Mouse (Mus musculus) MEL (cell line): ENCODE measurements at regions not wholly inside any gene's neighbourhood (a gene's known extent, or its start where the extent isn't known, plus 50 kb on each side); places are given as distances from the start of the nearest gene placed in this dataset.

Experiments used
- DNase-seq: peaks from one replicate; pipeline ENCODE4 v3.0.0; 2011; ENCODE audit warnings: low read depth, low spot score
- H3K27ac ChIP-seq: 2 replicates; pipeline ENCODE4 v1.5.1; 2012; ENCODE audit warnings: low read depth, mild to moderate bottlenecking, control low read depth, low read length, moderate library complexity; ENCODE audit not compliant: control insufficient read depth
- H3K27me3 ChIP-seq, 2 experiments: fragments of 150-350 bp in 1 of 2; sonication (generic) in 1 of 2; 2 replicates each; pipeline ENCODE4 v1.6.1; 2012; ENCODE audit warnings: low read length in 2 of 2, mild to moderate bottlenecking in 2 of 2, improper control_type of control experiment in 1 of 2, moderate library complexity in 1 of 2; ENCODE audit not compliant: insufficient read depth in 2 of 2, control insufficient read depth in 1 of 2
- H3K36me3 ChIP-seq, 2 experiments: 2 replicates each; pipeline ENCODE4 v1.6.1; 2012 to 2014; ENCODE audit warnings: low read length in 2 of 2, improper control_type of control experiment in 1 of 2, inconsistent platforms in 1 of 2, mild to moderate bottlenecking in 1 of 2; ENCODE audit not compliant: insufficient read depth in 2 of 2, control insufficient read depth in 1 of 2
- H3K4me1 ChIP-seq, 2 experiments: fragments of 150-350 bp in 1 of 2; sonication (generic) in 1 of 2; 2 replicates each; pipeline ENCODE4 v1.6.1; 2012; ENCODE audit warnings: low read length in 2 of 2, improper control_type of control experiment in 1 of 2, mild to moderate bottlenecking in 1 of 2; ENCODE audit not compliant: insufficient read depth in 2 of 2, control insufficient read depth in 1 of 2
- H3K4me3 ChIP-seq, 2 experiments: fragments of 150-350 bp in 1 of 2; sonication (generic) in 1 of 2; 2 replicates each; pipeline ENCODE4 v1.5.1; 2012; ENCODE audit warnings: low read depth in 2 of 2, low read length in 2 of 2, mild to moderate bottlenecking in 2 of 2, moderate library complexity in 2 of 2, control low read depth in 1 of 2, improper control_type of control experiment in 1 of 2; ENCODE audit not compliant: control insufficient read depth in 1 of 2, insufficient read depth in 1 of 2
- H3K79me2 ChIP-seq: 2 replicates; pipeline ENCODE4 v1.6.1; 2012; ENCODE audit warnings: mild to moderate bottlenecking, low read length, moderate library complexity; ENCODE audit not compliant: control insufficient read depth, poor library complexity, insufficient read depth
- H3K9ac ChIP-seq: 2 replicates; pipeline ENCODE4 v1.6.1; 2012; ENCODE audit warnings: low read depth, mild to moderate bottlenecking, control low read depth, low read length, moderate library complexity; ENCODE audit not compliant: control insufficient read depth, poor library complexity, severe bottlenecking
- H3K9me3 ChIP-seq: fragments of 150-350 bp; sonication (generic); replicated peaks from 2 replicates; pipeline ENCODE4 v1.6.1; 2012; ENCODE audit warnings: mild to moderate bottlenecking, low read length, improper control_type of control experiment, moderate library complexity; ENCODE audit not compliant: insufficient read depth
- CHD1 ChIP-seq: IDR thresholded peaks from 2 replicates; pipeline ENCODE4 v1.6.1; 2012; ENCODE audit warnings: low read depth, mild to moderate bottlenecking, inconsistent platforms, low read length, improper control_type of control experiment
- CHD2 ChIP-seq: IDR thresholded peaks from 2 replicates; pipeline ENCODE4 v1.6.1; 2011; ENCODE audit warnings: low read length, improper control_type of control experiment
- CTCF ChIP-seq, 3 experiments: IDR thresholded peaks in 2 of 3; conservative IDR thresholded peaks in 1 of 3; 2 replicates each; pipeline ENCODE4 v1.5.1; 2011 to 2012; ENCODE audit warnings: low read length in 3 of 3, low read depth in 2 of 3, mild to moderate bottlenecking in 2 of 3, improper control_type of control experiment in 1 of 3, inconsistent platforms in 1 of 3, mixed read lengths in 1 of 3, moderate library complexity in 1 of 3; ENCODE audit not compliant: control insufficient read depth in 1 of 3, insufficient read depth in 1 of 3, poor library complexity in 1 of 3, severe bottlenecking in 1 of 3
- GABPA ChIP-seq: IDR thresholded peaks from 2 replicates; pipeline ENCODE4 v1.6.1; 2012; ENCODE audit warnings: low read depth, mild to moderate bottlenecking, inconsistent platforms, low read length, improper control_type of control experiment, moderate library complexity
- GATA1 ChIP-seq: IDR thresholded peaks from 2 replicates; pipeline ENCODE4 v1.6.1; 2011; ENCODE audit warnings: low read depth, low read length, improper control_type of control experiment
- HCFC1 ChIP-seq: IDR thresholded peaks from 2 replicates; pipeline ENCODE4 v1.6.1; 2012; ENCODE audit warnings: low read depth, mild to moderate bottlenecking, inconsistent platforms, low read length, improper control_type of control experiment, moderate library complexity
- JUND ChIP-seq: IDR thresholded peaks from 2 replicates; pipeline ENCODE4 v1.6.1; 2011; ENCODE audit warnings: low read depth, mild to moderate bottlenecking, improper control_type of control experiment, low read length
- KAT2A ChIP-seq: conservative IDR thresholded peaks from 2 replicates; pipeline ENCODE4 v1.6.1; 2012; ENCODE audit warnings: low read depth, low read length, improper control_type of control experiment, inconsistent platforms
- MAFK ChIP-seq: IDR thresholded peaks from 2 replicates; pipeline ENCODE4 v1.6.1; 2011; ENCODE audit warnings: low read depth, mild to moderate bottlenecking, low read length, improper control_type of control experiment, borderline replicate concordance
- MAZ ChIP-seq: IDR thresholded peaks from 2 replicates; pipeline ENCODE4 v1.6.1; 2012; ENCODE audit warnings: low read depth, mild to moderate bottlenecking, inconsistent platforms, low read length, improper control_type of control experiment
- MEF2A ChIP-seq: IDR thresholded peaks from 2 replicates; pipeline ENCODE4 v1.6.1; 2014; ENCODE audit warnings: low read depth, mild to moderate bottlenecking, inconsistent platforms, low read length, improper control_type of control experiment; ENCODE audit not compliant: poor library complexity, insufficient replicate concordance, severe bottlenecking; ENCODE audit errors: extremely low read depth
- MYB ChIP-seq: IDR thresholded peaks from 2 replicates; pipeline ENCODE4 v1.6.1; 2011; ENCODE audit warnings: mild to moderate bottlenecking, low read depth, low read length, improper control_type of control experiment
- NELFE ChIP-seq: IDR thresholded peaks from 2 replicates; pipeline ENCODE4 v1.6.1; 2011; ENCODE audit warnings: low read depth, low read length, improper control_type of control experiment
- NRF1 ChIP-seq: IDR thresholded peaks from 2 replicates; pipeline ENCODE4 v1.6.1; 2014; ENCODE audit warnings: low read depth, mild to moderate bottlenecking, inconsistent platforms, low read length, improper control_type of control experiment, moderate library complexity; ENCODE audit not compliant: poor library complexity, insufficient read depth, severe bottlenecking
- POLR2AphosphoS2 ChIP-seq: IDR thresholded peaks from 2 replicates; pipeline ENCODE4 v1.6.1; 2011; ENCODE audit warnings: low read length, improper control_type of control experiment
- POLR2AphosphoS5 ChIP-seq: IDR thresholded peaks from 2 replicates; pipeline ENCODE4 v1.6.1; 2012; ENCODE audit warnings: low read depth, borderline replicate concordance, mild to moderate bottlenecking, inconsistent platforms, low read length, moderate library complexity, mixed read lengths
- RAD21 ChIP-seq: IDR thresholded peaks from 2 replicates; pipeline ENCODE4 v1.6.1; 2011; ENCODE audit warnings: mild to moderate bottlenecking, low read depth, low read length, improper control_type of control experiment
- SIN3A ChIP-seq: IDR thresholded peaks from 2 replicates; pipeline ENCODE4 v1.6.1; 2012; ENCODE audit warnings: low read length, improper control_type of control experiment, inconsistent platforms
- SMC3 ChIP-seq: IDR thresholded peaks from 2 replicates; pipeline ENCODE4 v1.6.1; 2011; ENCODE audit warnings: low read depth, low read length, improper control_type of control experiment
- TAL1 ChIP-seq: IDR thresholded peaks from 2 replicates; pipeline ENCODE4 v1.6.1; 2012; ENCODE audit warnings: mild to moderate bottlenecking, inconsistent platforms, low read length, moderate library complexity, mixed read lengths
- TBP ChIP-seq: IDR thresholded peaks from 2 replicates; pipeline ENCODE4 v1.8.0; 2011; ENCODE audit warnings: low read depth, low read length, improper control_type of control experiment
- UBTF ChIP-seq: IDR thresholded peaks from 2 replicates; pipeline ENCODE4 v1.6.1; 2012; ENCODE audit warnings: low read depth, mild to moderate bottlenecking, inconsistent platforms, low read length, improper control_type of control experiment, moderate library complexity, borderline replicate concordance; ENCODE audit not compliant: insufficient read depth
- USF1 ChIP-seq: IDR thresholded peaks from 2 replicates; pipeline ENCODE4 v1.6.1; 2014; ENCODE audit warnings: low read depth, mild to moderate bottlenecking, inconsistent platforms, low read length, improper control_type of control experiment, moderate library complexity
- USF2 ChIP-seq, 2 experiments: IDR thresholded peaks; 2 replicates each; pipeline ENCODE4 v1.6.1; 2011 to 2012; ENCODE audit warnings: improper control_type of control experiment in 2 of 2, low read length in 2 of 2, borderline replicate concordance in 1 of 2, inconsistent platforms in 1 of 2, low read depth in 1 of 2, mild to moderate bottlenecking in 1 of 2; ENCODE audit not compliant: insufficient read depth in 1 of 2
- ZC3H11A ChIP-seq: IDR thresholded peaks from 2 replicates; pipeline ENCODE4 v1.6.1; 2012; ENCODE audit warnings: low read depth, mild to moderate bottlenecking, inconsistent platforms, low read length, improper control_type of control experiment
- ZKSCAN1 ChIP-seq: IDR thresholded peaks from 2 replicates; pipeline ENCODE4 v1.6.1; 2012; ENCODE audit warnings: low read depth, mild to moderate bottlenecking, inconsistent platforms, low read length, improper control_type of control experiment, moderate library complexity
- ZMIZ1 ChIP-seq: IDR thresholded peaks from 2 replicates; pipeline ENCODE4 v1.6.1; 2012; ENCODE audit warnings: low read depth, mild to moderate bottlenecking, inconsistent platforms, low read length, improper control_type of control experiment, moderate library complexity
- ZNF384 ChIP-seq: IDR thresholded peaks from 2 replicates; pipeline ENCODE4 v1.6.1; 2012; ENCODE audit warnings: low read depth, mild to moderate bottlenecking, inconsistent platforms, low read length, improper control_type of control experiment

- Histone ChIP-seq H3K9ac (no peak overlapping the region), H3K4me1 (no peaks in the 10 kb centered on the region), H3K36me3 (no peaks in the 10 kb centered on the region), H3K9me3 (no peaks in the 10 kb centered on the region), H3K27ac (no peak overlapping the region), H3K27me3 (no peaks in the 10 kb centered on the region), H3K4me3 (no peak overlapping the region), H3K79me2 (no peaks in the 10 kb centered on the region)
- TF ChIP-seq POLR2AphosphoS5 (no peak), CHD2 (no peak), MAZ (no peak), TBP (no peak), USF2 (IDR thresholded peaks at IDR 0.05; ENCODE audit: borderline replicate concordance in 1 of 2, insufficient read depth in 1 of 2, low read depth in 1 of 2, low read length in 2 of 2) (no peak), ZMIZ1 (no peak), MAFK (no peak), UBTF (no peak), SIN3A (no peak), JUND (no peak), ZC3H11A (no peak), CHD1 (no peak), GABPA (no peak), USF1 (no peak), ZNF384 (no peak), MEF2A (no peak), GATA1 (no peak)
- DNase-seq, result peak; percentile 9
These were observed 182.9 kb upstream of the Rpl38 start for GRCm38 (mm10) chr11:114485429-114485828.

GRCm38 (mm10) chr11:114484668-114484953 lies 183.7 kb upstream of the Rpl38 start:
- TF ChIP-seq POLR2AphosphoS2 (no peak), ZNF384 (no peak), SMC3 (no peak), CTCF (IDR thresholded peaks at IDR 0.05 in 2 of 3, conservative IDR thresholded peaks at IDR 0.05 in 1 of 3; ENCODE audit: control insufficient read depth in 1 of 3, insufficient read depth in 1 of 3, low read depth in 2 of 3, low read length in 3 of 3, poor library complexity in 1 of 3, severe bottlenecking in 1 of 3) (no peak), ZMIZ1 (no peak), MYB (no peak), RAD21 (no peak), ZKSCAN1 (no peak), MAFK (no peak), TAL1 (no peak), JUND (no peak), KAT2A (no peak), NRF1 (no peak), NELFE (no peak), MEF2A (no peak), HCFC1 (no peak)
- H3K36me3 ChIP-seq, result no peaks in the 10 kb centered on the region
- no peaks in the 10 kb centered on the region for H3K9me3 ChIP-seq
- no peaks in the 10 kb centered on the region for H3K79me2 ChIP-seq
- no peaks in the 10 kb centered on the region for H3K27me3 ChIP-seq
- H3K4me3 ChIP-seq, result no peak overlapping the region
- no peak overlapping the region for H3K27ac ChIP-seq
- no peaks in the 10 kb centered on the region for H3K4me1 ChIP-seq
- no peak for DNase-seq
- H3K9ac ChIP-seq, result no peak overlapping the region
